Mouse (Mus musculus) CD4-positive, CD25-positive, alpha-beta regulatory T cell, adult 2 months (primary cell): ENCODE measurements at regions not wholly inside any gene's neighbourhood (a gene's known extent, or its start where the extent isn't known, plus 50 kb on each side); places are given as distances from the start of the nearest gene placed in this dataset.

Experiments
- DNase-seq: peaks from one replicate; pipeline ENCODE4 v3.0.0-alpha.2; 2012; ENCODE audit warnings: low read depth, low spot score

DNA sequence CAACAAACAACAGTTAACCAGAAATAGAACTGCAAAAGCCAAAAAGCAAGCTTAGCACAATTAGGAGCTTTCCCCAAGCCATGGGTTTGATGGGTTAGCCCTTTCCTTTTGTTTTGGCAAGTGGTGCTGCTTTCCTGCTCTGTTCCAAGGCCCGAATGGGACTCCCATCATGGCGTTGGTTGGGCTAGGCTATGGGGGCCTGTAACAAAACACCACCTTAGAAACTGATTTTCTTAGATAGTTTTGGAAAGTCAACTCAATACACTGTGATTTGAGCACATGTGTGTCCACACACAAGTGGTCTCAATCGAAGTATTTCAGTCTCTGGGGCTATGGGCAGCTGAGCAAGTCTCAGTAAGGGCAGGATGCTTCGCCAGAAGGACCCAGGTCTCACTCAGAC lies 470.5 kb upstream of the Kif2a start:
- no peak for DNase-seq

- DNase-seq, result no peak
Measured at GRCm38 (mm10) chr13:107491423-107491822, 469.5 kb upstream of the Kif2a start.

- DNase-seq, result no peak
Measured at GRCm38 (mm10) chr13:107485400-107486017, 463.6 kb upstream of the Kif2a start.

DNA sequence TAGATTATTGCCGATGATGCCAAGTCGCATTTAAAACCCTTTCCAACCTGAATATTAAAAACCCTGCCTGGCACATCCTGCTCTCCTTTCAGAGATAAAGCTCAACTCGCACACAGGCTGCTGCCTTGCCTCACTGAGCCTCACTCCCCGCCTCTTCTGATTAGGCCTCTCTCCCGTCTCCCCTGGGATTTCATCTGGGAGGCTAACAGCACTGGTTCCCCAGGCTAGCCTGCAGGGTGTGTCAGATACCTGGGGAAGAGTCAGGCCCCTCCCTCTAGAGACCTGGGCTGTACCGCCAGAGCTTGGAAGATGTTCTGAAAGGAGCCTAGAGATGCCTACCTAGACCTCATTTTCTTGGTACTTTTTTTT lies 462.7 kb upstream of the Kif2a start:
- DNase-seq, result no peak

GRCm38 (mm10) chr13:107483967-107484629 lies 462.2 kb upstream of the Kif2a start:
- no peak for DNase-seq

GRCm38 (mm10) chr13:107475166-107475565 lies 453.2 kb upstream of the Kif2a start:
- no peak for DNase-seq

- DNase-seq, result no peak
Measured at GRCm38 (mm10) chr13:107469491-107470276, 447.8 kb upstream of the Kif2a start.

GRCm38 (mm10) chr13:107462791-107463190 lies 440.9 kb upstream of the Kif2a start:
- no peak for DNase-seq

GRCm38 (mm10) chr13:107461048-107461912 lies 439.4 kb upstream of the Kif2a start:
- DNase-seq, result peak; percentile 64

DNA sequence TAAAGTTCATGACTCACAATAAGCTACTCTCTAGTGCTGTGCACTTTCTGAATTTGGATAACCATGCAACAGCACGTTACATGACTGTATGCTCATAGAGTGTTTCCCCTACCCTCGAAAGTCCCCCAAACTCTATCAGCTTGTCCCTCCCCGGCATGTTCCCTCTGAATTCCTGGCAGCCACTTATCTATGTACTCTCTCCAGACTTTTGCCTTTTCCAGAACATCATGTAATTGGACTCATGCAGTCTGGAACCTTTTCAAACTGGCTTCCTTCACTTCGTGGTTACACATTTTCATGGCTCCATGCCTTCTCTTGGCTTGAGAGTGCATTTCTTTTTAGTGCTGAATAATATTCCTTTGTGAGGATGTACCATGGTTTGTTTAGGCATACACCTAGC lies 436.8 kb upstream of the Kif2a start:
- no peak for DNase-seq

GRCm38 (mm10) chr13:107457270-107457669 lies 435.3 kb upstream of the Kif2a start:
- no peak for DNase-seq

DNA sequence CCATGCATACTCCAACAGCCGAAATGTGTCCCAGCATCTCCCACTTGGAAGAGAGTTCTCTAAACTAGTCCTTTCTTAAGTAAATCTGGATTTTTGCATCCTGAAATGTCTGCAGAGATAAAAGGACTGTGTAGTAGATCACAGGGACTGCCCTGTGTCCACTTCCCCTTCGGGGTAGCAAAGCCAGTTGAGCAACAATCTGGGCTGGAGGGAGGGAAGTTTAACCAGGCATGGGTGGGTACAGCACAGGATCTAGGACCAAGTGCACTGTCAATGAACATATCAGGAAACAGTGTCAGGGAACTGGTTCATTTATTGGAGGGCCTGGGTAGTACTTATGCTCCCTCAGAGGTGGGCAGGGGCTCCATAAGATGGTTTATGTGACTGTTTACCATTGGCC lies 434.5 kb upstream of the Kif2a start:
- DNase-seq, result no peak

- peak; percentile 24 for DNase-seq
Measured at GRCm38 (mm10) chr13:107449598-107450179, 427.8 kb upstream of the Kif2a start.

- DNase-seq, result no peak
Measured at GRCm38 (mm10) chr13:107447813-107448212, 425.9 kb upstream of the Kif2a start.

- DNase-seq, result no peak
Measured at GRCm38 (mm10) chr13:107419363-107420155, 397.6 kb upstream of the Kif2a start.

GRCm38 (mm10) chr13:107410267-107410666 lies 388.3 kb upstream of the Kif2a start:
- no peak for DNase-seq

DNA sequence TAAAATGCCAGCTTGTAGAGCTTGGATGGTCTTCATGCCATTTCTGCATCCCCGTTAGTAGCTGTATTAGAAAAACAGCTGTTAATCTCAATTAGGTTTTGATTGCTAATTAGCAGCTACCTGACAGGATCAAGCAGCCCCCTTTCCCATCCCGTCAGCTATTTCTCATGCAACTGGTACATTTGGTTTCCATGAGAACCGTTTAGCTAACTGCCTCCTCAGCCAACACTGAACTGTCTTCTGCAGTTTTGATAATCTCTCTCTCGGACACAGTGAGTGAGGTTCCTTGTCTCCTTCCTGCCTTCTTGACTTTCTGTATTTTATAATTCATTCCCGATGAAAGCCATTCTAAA lies 385.7 kb upstream of the Kif2a start:
- DNase-seq, result no peak

DNA sequence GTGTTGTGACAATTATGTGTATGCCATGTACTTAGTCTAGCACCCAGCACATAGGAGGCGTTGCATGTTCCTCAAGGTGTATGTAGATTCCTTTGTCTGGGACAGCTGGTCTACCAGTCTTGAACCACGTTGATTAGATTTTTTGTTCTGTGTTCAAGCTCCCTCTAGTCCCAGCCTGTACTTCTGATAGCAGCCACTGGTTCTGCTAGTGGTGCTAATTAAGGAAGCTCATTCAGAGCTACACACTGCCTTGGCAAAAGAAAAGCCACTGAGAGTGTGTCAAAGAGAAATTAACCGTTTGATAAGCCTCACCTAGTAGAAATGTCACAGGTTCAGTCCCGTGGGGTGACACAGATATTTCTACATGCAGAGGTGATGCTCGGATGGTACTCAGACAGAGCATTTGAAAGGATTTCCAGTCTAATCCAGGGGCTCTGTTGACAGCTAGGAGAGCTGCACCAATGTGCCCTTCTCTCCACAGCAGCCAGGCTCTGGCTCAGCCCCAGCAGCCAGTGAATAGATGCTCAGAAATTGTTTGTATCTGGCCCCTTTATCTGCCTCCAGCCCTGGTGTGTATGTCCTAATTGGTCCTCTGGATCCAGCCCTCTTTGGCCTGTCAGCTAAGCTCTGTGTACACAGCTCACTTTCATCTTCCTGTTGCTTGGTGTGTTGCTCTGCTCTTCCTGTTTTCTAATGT lies 385.2 kb upstream of the Kif2a start:
- no peak for DNase-seq

- DNase-seq, result no peak
Measured at GRCm38 (mm10) chr13:107398621-107399363, 376.9 kb upstream of the Kif2a start.
